In the genomic region with DNA sequence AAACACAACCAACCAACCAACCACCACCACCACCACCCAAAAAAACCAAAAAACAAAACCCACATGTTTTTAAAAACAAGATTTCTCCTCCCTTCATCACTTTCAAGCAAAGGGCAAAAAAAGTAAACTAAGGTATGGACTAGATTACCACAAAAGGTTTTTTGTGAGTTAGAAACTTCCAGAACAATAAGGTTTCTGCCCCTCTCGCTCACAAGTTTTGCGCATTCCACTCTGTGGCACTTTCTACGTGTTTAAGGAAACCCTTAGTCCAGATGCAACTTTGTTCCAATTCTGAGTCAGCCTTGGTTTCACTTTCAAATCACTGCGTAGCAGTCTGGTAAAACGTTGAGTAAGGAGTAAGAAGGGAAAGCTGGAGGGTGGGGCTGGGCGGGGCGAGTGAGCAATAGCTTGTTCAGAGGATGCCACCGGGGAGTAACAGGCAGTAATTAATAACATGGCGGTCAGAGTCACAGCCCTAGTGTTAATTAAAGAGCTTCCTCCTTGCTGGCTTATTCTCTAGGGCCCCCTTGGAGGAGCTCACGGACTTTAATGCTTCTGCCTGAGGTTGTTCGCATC, we compare ENCODE assay signal across 9 mouse cellular contexts. TPM values are rescaled to one million over a fixed set of nuclear protein-coding genes. Genes with fewer than 3 reads are reported as not detected.
DNase-seq lines count a peak whose midpoint lies in the region; ATAC-seq lines count a peak whose summit lies in the region.
"Had no signal": no experiment of that assay in that cellular context is flagged by ENCODE, and none has a peak within 500 bp of the region (broad histone marks: within the 10 kb centered on the region; RNA-seq: fewer than 3 reads in every experiment).

No protein-coding gene starts in this region.

- peak; percentile 30 for DNase-seq in thymus, postnatal 14 days
- DNase-seq in thymus, adult 18-20 months = no peak
- DNase-seq in adrenal gland, adult 8-10 months = peak; percentile 45
- peak; percentile 94 for DNase-seq in induced T-regulatory cell, adult 2 months (ENCODE audit: low read depth)
- peak; percentile 40 for DNase-seq in lung, postnatal 10 days
- no peak for DNase-seq in layer of hippocampus, postnatal 10 days (ENCODE audit: low spot score in 2 of 2)
- no peak for DNase-seq in right cerebral cortex, postnatal 4 days

- no peak overlapping the region for H3K4me2 ChIP-seq in hindbrain, embryonic 12.5 days (replicated peaks)
- H3K4me2 ChIP-seq: heart, embryonic 13.5 days had no signal

- 0 out of 2 replicates have a peak, but pooled peaks cover 3% of the 10 kb centered on the region for H3K4me1 ChIP-seq in hindbrain, embryonic 12.5 days
- H3K4me1 ChIP-seq: heart, embryonic 13.5 days had no signal

- ATAC-seq in hindbrain, embryonic 12.5 days (ENCODE audit: low FRiP score) = no peak

- no peak overlapping the region for H3K4me3 ChIP-seq in hindbrain, embryonic 12.5 days
- H3K4me3 ChIP-seq: heart, embryonic 13.5 days had no signal

- H3K9me3 ChIP-seq in hindbrain, embryonic 12.5 days (replicated peaks) = no peaks in the 10 kb centered on the region
- H3K9me3 ChIP-seq: heart, embryonic 13.5 days had no signal

- WGBS in hindbrain, embryonic 12.5 days = 65% methylated on average over 11 of the region's 11 CpGs

- no peak overlapping the region for H3K27ac ChIP-seq in hindbrain, embryonic 12.5 days
- H3K27ac ChIP-seq: heart, embryonic 13.5 days had no signal

- H3K27me3 ChIP-seq in hindbrain, embryonic 12.5 days = no peaks in the 10 kb centered on the region; the same call in 1 of the 2 replicates
- H3K27me3 ChIP-seq: heart, embryonic 13.5 days had no signal

- H3K36me3 ChIP-seq in hindbrain, embryonic 12.5 days = no peaks in the 10 kb centered on the region
- H3K36me3 ChIP-seq: heart, embryonic 13.5 days had no signal

- H3K9ac ChIP-seq in hindbrain, embryonic 12.5 days = no peak overlapping the region
- H3K9ac ChIP-seq: heart, embryonic 13.5 days had no signal

RNA-seq across cellular contexts. Expression of gene Smg1, which starts 34.0 kb away (rescaled TPM):
- total RNA-seq in adrenal gland, adult 8-10 months (2022) = 10 to 100 TPM; 50.3 to 75.5 (median 58.2) TPM
- 10 to 100 TPM; 66.7 to 76.8 TPM for total RNA-seq in layer of hippocampus, postnatal 10 days (2021)
- 26.8 and 27.6 TPM in 2 replicates for polyA plus RNA-seq in hindbrain, embryonic 12.5 days (2016; fragmentation: Nextera tagmentation; extraction: Ambion mirVana)

Comparison
In these comparisons a context has a peak if more than half of its experiments do, and no peak if none do; other contexts are left out.
1. DNase-seq: peak in thymus, postnatal 14 days (single experiment), adrenal gland, adult 8-10 months (single experiment), induced T-regulatory cell, adult 2 months (single experiment) and lung, postnatal 10 days (single experiment); none in thymus, adult 18-20 months (0 of 2), layer of hippocampus, postnatal 10 days (0 of 2) and right cerebral cortex, postnatal 4 days (single experiment).